Mouse (Mus musculus) cerebellum, adult 2 months (tissue): Measurements from ENCODE around the gene Cdc14a.

ENCODE experiments used
- CTCF ChIP-seq: fragments of 200-500 bp; IDR thresholded peaks from 2 replicates; pipeline ENCODE4 v1.5.1; 2011; ENCODE audit warnings: low read depth, mild to moderate bottlenecking, control low read depth, low read length, moderate library complexity, borderline replicate concordance; ENCODE audit not compliant: insufficient read depth
- POLR2A ChIP-seq: fragments of 200-500 bp; IDR thresholded peaks from 2 replicates; pipeline ENCODE4 v1.6.1; 2011; ENCODE audit warnings: low read length, control low read depth, borderline replicate concordance; ENCODE audit not compliant: insufficient read depth

GRCm38 (mm10) chr3:116335036-116335435 lies 88.8 kb downstream of the Cdc14a start:
- no peak for TF ChIP-seq POLR2A
- no peak for TF ChIP-seq CTCF
